Mouse (Mus musculus) MEL (cell line): ENCODE measurements around the gene Slc30a4. TPM values are rescaled to one million over a fixed set of nuclear protein-coding genes. Genes with fewer than 3 reads are reported as not detected.
A peak's percentile ranks its signal among the peaks of the same experiment; 100 is the strongest.

Experiments
- DNase-seq: peaks from one replicate; pipeline ENCODE4 v3.0.0; 2011; ENCODE audit warnings: low read depth, low spot score
- H3K27ac ChIP-seq: 2 replicates; pipeline ENCODE4 v1.5.1; 2012; ENCODE audit warnings: low read depth, mild to moderate bottlenecking, control low read depth, low read length, moderate library complexity; ENCODE audit not compliant: control insufficient read depth
- H3K27me3 ChIP-seq, 2 experiments: fragments of 150-350 bp in 1 of 2; sonication (generic) in 1 of 2; 2 replicates each; pipeline ENCODE4 v1.6.1; 2012; ENCODE audit warnings: low read length in 2 of 2, mild to moderate bottlenecking in 2 of 2, improper control_type of control experiment in 1 of 2, moderate library complexity in 1 of 2; ENCODE audit not compliant: insufficient read depth in 2 of 2, control insufficient read depth in 1 of 2
- H3K36me3 ChIP-seq, 2 experiments: 2 replicates each; pipeline ENCODE4 v1.6.1; 2012 to 2014; ENCODE audit warnings: low read length in 2 of 2, improper control_type of control experiment in 1 of 2, inconsistent platforms in 1 of 2, mild to moderate bottlenecking in 1 of 2; ENCODE audit not compliant: insufficient read depth in 2 of 2, control insufficient read depth in 1 of 2
- H3K4me1 ChIP-seq, 2 experiments: fragments of 150-350 bp in 1 of 2; sonication (generic) in 1 of 2; 2 replicates each; pipeline ENCODE4 v1.6.1; 2012; ENCODE audit warnings: low read length in 2 of 2, improper control_type of control experiment in 1 of 2, mild to moderate bottlenecking in 1 of 2; ENCODE audit not compliant: insufficient read depth in 2 of 2, control insufficient read depth in 1 of 2
- H3K4me3 ChIP-seq, 2 experiments: fragments of 150-350 bp in 1 of 2; sonication (generic) in 1 of 2; 2 replicates each; pipeline ENCODE4 v1.5.1; 2012; ENCODE audit warnings: low read depth in 2 of 2, low read length in 2 of 2, mild to moderate bottlenecking in 2 of 2, moderate library complexity in 2 of 2, control low read depth in 1 of 2, improper control_type of control experiment in 1 of 2; ENCODE audit not compliant: control insufficient read depth in 1 of 2, insufficient read depth in 1 of 2
- H3K79me2 ChIP-seq: 2 replicates; pipeline ENCODE4 v1.6.1; 2012; ENCODE audit warnings: mild to moderate bottlenecking, low read length, moderate library complexity; ENCODE audit not compliant: control insufficient read depth, poor library complexity, insufficient read depth
- H3K9ac ChIP-seq: 2 replicates; pipeline ENCODE4 v1.6.1; 2012; ENCODE audit warnings: low read depth, mild to moderate bottlenecking, control low read depth, low read length, moderate library complexity; ENCODE audit not compliant: control insufficient read depth, poor library complexity, severe bottlenecking
- H3K9me3 ChIP-seq: fragments of 150-350 bp; sonication (generic); replicated peaks from 2 replicates; pipeline ENCODE4 v1.6.1; 2012; ENCODE audit warnings: mild to moderate bottlenecking, low read length, improper control_type of control experiment, moderate library complexity; ENCODE audit not compliant: insufficient read depth
- BHLHE40 ChIP-seq: IDR thresholded peaks from 2 replicates; pipeline ENCODE4 v1.6.1; 2012; ENCODE audit warnings: low read depth, mild to moderate bottlenecking, inconsistent platforms, low read length, improper control_type of control experiment, borderline replicate concordance
- CHD1 ChIP-seq: IDR thresholded peaks from 2 replicates; pipeline ENCODE4 v1.6.1; 2012; ENCODE audit warnings: low read depth, mild to moderate bottlenecking, inconsistent platforms, low read length, improper control_type of control experiment
- CTCF ChIP-seq, 3 experiments: IDR thresholded peaks in 2 of 3; conservative IDR thresholded peaks in 1 of 3; 2 replicates each; pipeline ENCODE4 v1.5.1; 2011 to 2012; ENCODE audit warnings: low read length in 3 of 3, low read depth in 2 of 3, mild to moderate bottlenecking in 2 of 3, improper control_type of control experiment in 1 of 3, inconsistent platforms in 1 of 3, mixed read lengths in 1 of 3, moderate library complexity in 1 of 3; ENCODE audit not compliant: control insufficient read depth in 1 of 3, insufficient read depth in 1 of 3, poor library complexity in 1 of 3, severe bottlenecking in 1 of 3
- E2F4 ChIP-seq: IDR thresholded peaks from 2 replicates; pipeline ENCODE4 v1.6.1; 2011; ENCODE audit warnings: low read depth, low read length, improper control_type of control experiment, borderline replicate concordance
- MAX ChIP-seq: IDR thresholded peaks from 2 replicates; pipeline ENCODE4 v1.6.1; 2011; ENCODE audit warnings: low read length, improper control_type of control experiment
- MYB ChIP-seq: IDR thresholded peaks from 2 replicates; pipeline ENCODE4 v1.6.1; 2011; ENCODE audit warnings: mild to moderate bottlenecking, low read depth, low read length, improper control_type of control experiment
- POLR2A ChIP-seq, 2 experiments: IDR thresholded peaks; 2 replicates each; pipeline ENCODE4 v1.6.1; 2011 to 2012; ENCODE audit warnings: low read length in 2 of 2, mild to moderate bottlenecking in 2 of 2, control low read depth in 1 of 2, improper control_type of control experiment in 1 of 2, low read depth in 1 of 2, moderate library complexity in 1 of 2; ENCODE audit not compliant: control insufficient read depth in 1 of 2, insufficient read depth in 1 of 2, poor library complexity in 1 of 2
- POLR2AphosphoS2 ChIP-seq: IDR thresholded peaks from 2 replicates; pipeline ENCODE4 v1.6.1; 2011; ENCODE audit warnings: low read length, improper control_type of control experiment
- RAD21 ChIP-seq: IDR thresholded peaks from 2 replicates; pipeline ENCODE4 v1.6.1; 2011; ENCODE audit warnings: mild to moderate bottlenecking, low read depth, low read length, improper control_type of control experiment
- SMC3 ChIP-seq: IDR thresholded peaks from 2 replicates; pipeline ENCODE4 v1.6.1; 2011; ENCODE audit warnings: low read depth, low read length, improper control_type of control experiment
- TAL1 ChIP-seq: IDR thresholded peaks from 2 replicates; pipeline ENCODE4 v1.6.1; 2012; ENCODE audit warnings: mild to moderate bottlenecking, inconsistent platforms, low read length, moderate library complexity, mixed read lengths
- TBP ChIP-seq: IDR thresholded peaks from 2 replicates; pipeline ENCODE4 v1.8.0; 2011; ENCODE audit warnings: low read depth, low read length, improper control_type of control experiment
- ZC3H11A ChIP-seq: IDR thresholded peaks from 2 replicates; pipeline ENCODE4 v1.6.1; 2012; ENCODE audit warnings: low read depth, mild to moderate bottlenecking, inconsistent platforms, low read length, improper control_type of control experiment
- polyA plus RNA-seq, 2 experiments: library from polyadenylated mRNA; stranded (reverse) in 1 of 2; unstranded in 1 of 2; fragments of >175 nt in 1 of 2; fragments of >200 nt in 1 of 2; gene quantifications; 2 replicates each; pipeline versions ENCODE4 v1.2.1 to v1.2.4; 2012; ENCODE audit warnings: low replicate concordance in 2 of 2, low read depth in 1 of 2; ENCODE audit not compliant: insufficient read length in 2 of 2, insufficient read depth in 1 of 2, missing spikeins in 1 of 2
- total RNA-seq: library from RNA; depleted of rRNA; stranded (reverse); fragments of 300-350 nt; gene quantifications from 2 replicates; pipeline ENCODE4 v1.2.3, GENCODE M21; 2012

Slc30a4 gene
- total and polyA plus RNA-seq, 3 experiments: not detected

DNA sequence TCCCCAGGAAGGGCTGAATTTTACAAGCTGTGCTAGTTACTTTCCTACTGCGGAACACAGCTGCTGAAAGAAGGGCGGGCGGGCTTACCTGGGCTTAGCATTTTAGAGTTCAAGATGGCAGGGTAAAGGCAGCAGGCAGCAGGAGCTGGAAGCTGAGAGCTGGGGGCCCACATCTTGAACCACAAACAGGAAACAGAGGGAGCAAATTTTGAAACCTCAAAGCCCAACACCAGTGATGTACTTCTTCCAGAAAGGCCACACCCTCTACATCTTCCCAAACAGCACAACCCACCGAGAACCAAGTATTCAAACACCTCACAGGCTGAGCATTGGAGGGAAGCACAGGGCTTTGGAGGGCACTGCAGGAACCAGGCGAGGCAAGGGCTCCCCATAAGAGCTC, 29.6 kb downstream of the Slc30a4 start:
- no peaks in the 10 kb centered on the region for H3K27me3 ChIP-seq
- DNase-seq: no peak
- TF ChIP-seq MAX (no peak), TAL1 (no peak)
- TF ChIP-seq, all 39 proteins: peak for 0
- H3K79me2 ChIP-seq: no peaks in the 10 kb centered on the region
- no peaks in the 10 kb centered on the region for H3K4me1 ChIP-seq
- no peak overlapping the region for H3K27ac ChIP-seq
- H3K9ac ChIP-seq: no peak overlapping the region
- H3K36me3 ChIP-seq: no peaks in the 10 kb centered on the region
- H3K4me3 ChIP-seq: no peak overlapping the region
- no peaks in the 10 kb centered on the region for H3K9me3 ChIP-seq

DNA sequence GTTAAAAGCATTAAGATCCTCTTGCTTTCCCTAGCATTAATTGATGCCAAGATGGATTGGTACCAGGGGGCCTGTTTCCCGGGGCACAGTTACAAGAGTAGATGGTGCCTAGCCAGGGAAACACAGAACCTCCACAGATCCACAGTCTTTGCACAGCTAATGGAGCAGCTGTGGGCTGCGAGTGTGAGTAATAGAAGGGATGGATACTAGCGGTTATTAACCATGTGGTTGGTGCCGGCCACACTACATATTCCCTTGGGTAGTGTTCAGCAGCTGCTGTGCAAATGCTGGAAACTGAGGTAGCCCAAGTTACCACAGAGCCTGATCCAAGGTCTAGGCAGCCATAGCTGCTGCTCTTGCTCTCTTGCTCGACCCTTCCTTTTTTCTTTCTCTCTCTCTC, 30.7 kb downstream of the Slc30a4 start:
- no peak overlapping the region for H3K27ac ChIP-seq
- DNase-seq: no peak
- TF ChIP-seq TBP (no peak), CHD1 (no peak), BHLHE40 (no peak)
- TF ChIP-seq, all 39 proteins: peak for 0
- no peaks in the 10 kb centered on the region for H3K27me3 ChIP-seq
- no peaks in the 10 kb centered on the region for H3K4me1 ChIP-seq
- H3K9me3 ChIP-seq: no peaks in the 10 kb centered on the region
- no peak overlapping the region for H3K4me3 ChIP-seq
- no peak overlapping the region for H3K9ac ChIP-seq
- no peaks in the 10 kb centered on the region for H3K79me2 ChIP-seq
- no peaks in the 10 kb centered on the region for H3K36me3 ChIP-seq

DNA sequence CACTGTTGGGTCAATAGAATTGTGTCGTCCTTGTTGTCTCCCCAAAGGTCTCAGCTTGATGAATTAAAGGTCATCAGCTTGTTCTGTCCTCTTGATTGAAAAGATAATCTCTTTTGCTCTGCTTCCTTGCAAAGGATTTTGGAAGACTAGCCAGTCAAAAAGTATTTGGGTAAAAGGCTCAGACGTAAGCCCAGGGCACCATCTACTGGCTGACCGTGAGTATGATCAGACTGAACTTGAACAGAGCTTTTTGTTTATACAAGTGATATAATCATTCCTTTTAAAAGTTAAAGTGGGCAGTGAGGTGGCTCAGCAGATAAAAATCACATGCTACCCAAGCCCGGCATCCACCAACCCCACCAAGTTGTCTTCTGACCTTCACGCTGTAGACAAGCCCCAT, 34.6 kb downstream of the Slc30a4 start:
- no peaks in the 10 kb centered on the region for H3K36me3 ChIP-seq
- TF ChIP-seq CTCF (IDR thresholded peaks at IDR 0.05 in 2 of 3, conservative IDR thresholded peaks at IDR 0.05 in 1 of 3; ENCODE audit: control insufficient read depth in 1 of 3, insufficient read depth in 1 of 3, low read depth in 2 of 3, low read length in 3 of 3, poor library complexity in 1 of 3, severe bottlenecking in 1 of 3) (peak in 2 of 3 experiments; percentile 30 to 45; a peak in 3 of 6 replicates), MYB (no peak), ZC3H11A (0 out of 2 replicates have a peak, but pooled peaks have one; percentile 13), SMC3 (peak; percentile 38), POLR2A (IDR thresholded peaks at IDR 0.05; ENCODE audit: control insufficient read depth in 1 of 2, insufficient read depth in 1 of 2, low read depth in 1 of 2, low read length in 2 of 2, poor library complexity in 1 of 2) (no peak), RAD21 (peak; percentile 47), POLR2AphosphoS2 (no peak), E2F4 (no peak)
- H3K4me1 ChIP-seq: no peaks in the 10 kb centered on the region
- no peaks in the 10 kb centered on the region for H3K27me3 ChIP-seq
- no peak overlapping the region for H3K27ac ChIP-seq
- no peaks in the 10 kb centered on the region for H3K9me3 ChIP-seq
- H3K4me3 ChIP-seq: no peak overlapping the region
- H3K79me2 ChIP-seq: no peaks in the 10 kb centered on the region
- DNase-seq: peak; percentile 11
- H3K9ac ChIP-seq: no peak overlapping the region
